Mouse (Mus musculus): ENCODE measurements at regions not wholly inside any gene's neighbourhood (a gene's known extent, or its start where the extent isn't known, plus 50 kb on each side); places are given as distances from the start of the nearest gene placed in this dataset.

GRCm38 (mm10) chr4:127636934-127637333, 279.0 kb upstream of the Gjb5 start:
- DNase-seq (ENCODE audit: low spot score): no peak

- DNase-seq (ENCODE audit: low spot score): no peak
Observed at GRCm38 (mm10) chr4:127635262-127635661, 277.3 kb upstream of the Gjb5 start.

- DNase-seq (ENCODE audit: low spot score): no peak
Observed at GRCm38 (mm10) chr4:127619870-127620269, 261.9 kb upstream of the Gjb5 start.

GRCm38 (mm10) chr4:127612761-127613160, 254.8 kb upstream of the Gjb5 start:
- peak; percentile 1 for DNase-seq (ENCODE audit: low spot score)

- DNase-seq (ENCODE audit: low spot score): no peak
Observed at GRCm38 (mm10) chr4:127600919-127601318, 242.9 kb upstream of the Gjb5 start.

- no peak for DNase-seq (ENCODE audit: low spot score)
Observed at GRCm38 (mm10) chr4:127598610-127599009, 240.6 kb upstream of the Gjb5 start.

- no peak for DNase-seq (ENCODE audit: low spot score)
Observed at GRCm38 (mm10) chr4:127594081-127594480, 236.1 kb upstream of the Gjb5 start.

GRCm38 (mm10) chr4:127591540-127591939, 233.6 kb upstream of the Gjb5 start:
- DNase-seq (ENCODE audit: low spot score): no peak

GRCm38 (mm10) chr4:127586822-127587221, 228.8 kb upstream of the Gjb5 start:
- DNase-seq (ENCODE audit: low spot score): no peak

GRCm38 (mm10) chr4:127576521-127576920, 218.5 kb upstream of the Gjb5 start:
- no peak for DNase-seq (ENCODE audit: low spot score)

GRCm38 (mm10) chr4:127562602-127563001, 204.6 kb upstream of the Gjb5 start:
- no peak for DNase-seq (ENCODE audit: low spot score)

GRCm38 (mm10) chr4:127558572-127558971, 200.6 kb upstream of the Gjb5 start:
- no peak for DNase-seq (ENCODE audit: low spot score)

- no peak for DNase-seq (ENCODE audit: low spot score)
Observed at GRCm38 (mm10) chr4:127552456-127553225, 194.7 kb upstream of the Gjb5 start.

GRCm38 (mm10) chr4:127549581-127549980, 191.6 kb upstream of the Gjb5 start:
- DNase-seq (ENCODE audit: low spot score): no peak

GRCm38 (mm10) chr4:127549018-127549417, 191.0 kb upstream of the Gjb5 start:
- no peak for DNase-seq (ENCODE audit: low spot score)

GRCm38 (mm10) chr4:127545106-127545505, 187.1 kb upstream of the Gjb5 start:
- no peak for DNase-seq (ENCODE audit: low spot score)

- DNase-seq (ENCODE audit: low spot score): no peak
Observed at GRCm38 (mm10) chr4:127543276-127543675, 185.3 kb upstream of the Gjb5 start.

GRCm38 (mm10) chr4:127542771-127543170, 184.8 kb upstream of the Gjb5 start:
- no peak for DNase-seq (ENCODE audit: low spot score)

GRCm38 (mm10) chr4:127536952-127537351, 179.0 kb upstream of the Gjb5 start:
- DNase-seq (ENCODE audit: low spot score): no peak

GRCm38 (mm10) chr4:127535630-127536029, 177.6 kb upstream of the Gjb5 start:
- no peak for DNase-seq (ENCODE audit: low spot score)

- DNase-seq (ENCODE audit: low spot score): no peak
Observed at GRCm38 (mm10) chr4:127534411-127534810, 176.4 kb upstream of the Gjb5 start.

GRCm38 (mm10) chr4:127533726-127534125, 175.7 kb upstream of the Gjb5 start:
- no peak for DNase-seq (ENCODE audit: low spot score)

- no peak for DNase-seq (ENCODE audit: low spot score)
Observed at GRCm38 (mm10) chr4:127530779-127531178, 172.8 kb upstream of the Gjb5 start.

GRCm38 (mm10) chr4:127522151-127522550, 164.2 kb upstream of the Gjb5 start:
- DNase-seq (ENCODE audit: low spot score): no peak
